Mouse (Mus musculus): Measurements from ENCODE around the gene Cldn4. TPM values are rescaled to one million over a fixed set of nuclear protein-coding genes. Genes with fewer than 3 reads are reported as not detected.
A peak's percentile ranks its signal among the peaks of the same experiment; 100 is the strongest.

Gene Cldn4
- polyA plus RNA-seq, 2 experiments = 50.0 to 61.5 TPM

- Histone ChIP-seq H3K9ac (ENCODE audit: low read depth, low read length, severe bottlenecking) (no peak overlapping the region), H3K9me3 (ENCODE audit: control insufficient read depth, low read length) (no peaks in the 10 kb centered on the region), H3K4me3 (replicated peaks; ENCODE audit: low read length) (no peak overlapping the region), H3K36me3 (ENCODE audit: control insufficient read depth, insufficient read depth, low read length) (no peaks in the 10 kb centered on the region), H3K4me1 (ENCODE audit: control insufficient read depth, insufficient read depth, low read length) (peaks cover 17% of the 10 kb centered on the region), H3K27me3 (ENCODE audit: control insufficient read depth, insufficient read depth, low read length) (no peaks in the 10 kb centered on the region), H3K27ac (replicated peaks; ENCODE audit: low read depth, low read length) (no peak overlapping the region; the same call in 1 of the 2 replicates), H3K4me2 (replicated peaks; ENCODE audit: low read depth, low read length, severe bottlenecking) (no peak overlapping the region)
- WGBS = 79% methylated on average over 8 of the region's 8 CpGs
- no peak for TF ChIP-seq POLR2A (IDR thresholded peaks at IDR 0.05; ENCODE audit: borderline replicate concordance, extremely low read depth, insufficient read depth, insufficient read length)
- ATAC-seq (ENCODE audit: low FRiP score, low read depth) (no peak), DNase-seq (ENCODE audit: low spot score) (no peak)
These were observed 45.1 kb downstream of the Cldn4 start for GRCm38 (mm10) chr5:134901644-134902027.

GRCm38 (mm10) chr5:134901012-134901643 lies 45.6 kb downstream of the Cldn4 start:
- Histone ChIP-seq H3K9ac (ENCODE audit: low read depth, low read length, severe bottlenecking) (no peak overlapping the region), H3K36me3 (ENCODE audit: control insufficient read depth, insufficient read depth, low read length) (no peaks in the 10 kb centered on the region), H3K4me1 (ENCODE audit: control insufficient read depth, insufficient read depth, low read length) (peaks cover 17% of the 10 kb centered on the region), H3K27me3 (ENCODE audit: control insufficient read depth, insufficient read depth, low read length) (no peaks in the 10 kb centered on the region), H3K4me2 (replicated peaks; ENCODE audit: low read depth, low read length, severe bottlenecking) (no peak overlapping the region), H3K27ac (replicated peaks; ENCODE audit: low read depth, low read length) (no peak overlapping the region), H3K9me3 (ENCODE audit: control insufficient read depth, low read length) (no peaks in the 10 kb centered on the region), H3K4me3 (replicated peaks; ENCODE audit: low read length) (no peak overlapping the region)
- TF ChIP-seq POLR2A (IDR thresholded peaks at IDR 0.05; ENCODE audit: borderline replicate concordance, extremely low read depth, insufficient read depth, insufficient read length) = no peak
- 24% methylated on average over 12 of the region's 12 CpGs for WGBS
- ATAC-seq (ENCODE audit: low FRiP score, low read depth) (peak; percentile 84), DNase-seq (ENCODE audit: low spot score) (peak; percentile 72)

GRCm38 (mm10) chr5:134897596-134897995 lies 49.1 kb downstream of the Cldn4 start:
- Histone ChIP-seq H3K27ac (replicated peaks; ENCODE audit: low read depth, low read length) (no peak overlapping the region), H3K4me2 (replicated peaks; ENCODE audit: low read depth, low read length, severe bottlenecking) (no peak overlapping the region), H3K9ac (ENCODE audit: low read depth, low read length, severe bottlenecking) (no peak overlapping the region), H3K36me3 (ENCODE audit: control insufficient read depth, insufficient read depth, low read length) (no peaks in the 10 kb centered on the region), H3K4me3 (replicated peaks; ENCODE audit: low read length) (no peak overlapping the region), H3K9me3 (ENCODE audit: control insufficient read depth, low read length) (no peaks in the 10 kb centered on the region), H3K27me3 (ENCODE audit: control insufficient read depth, insufficient read depth, low read length) (no peaks in the 10 kb centered on the region), H3K4me1 (ENCODE audit: control insufficient read depth, insufficient read depth, low read length) (peaks cover 29% of the 10 kb centered on the region)
- no peak for TF ChIP-seq POLR2A (IDR thresholded peaks at IDR 0.05; ENCODE audit: borderline replicate concordance, extremely low read depth, insufficient read depth, insufficient read length)
- DNase-seq (ENCODE audit: low spot score) (no peak), ATAC-seq (ENCODE audit: low FRiP score, low read depth) (no peak)
- 49% methylated on average over 17 of the region's 17 CpGs for WGBS

- 65% methylated on average over 7 of the region's 8 CpGs for WGBS
- H3K4me1 ChIP-seq (ENCODE audit: control insufficient read depth, insufficient read depth, low read length) = peaks cover 29% of the 10 kb centered on the region
- ATAC-seq (ENCODE audit: low FRiP score, low read depth) (no peak), DNase-seq (ENCODE audit: low spot score) (no peak)
- H3K4me2 ChIP-seq (replicated peaks; ENCODE audit: low read depth, low read length, severe bottlenecking) = no peak overlapping the region
- H3K27ac ChIP-seq (replicated peaks; ENCODE audit: low read depth, low read length) = no peak overlapping the region
- H3K9me3 ChIP-seq (ENCODE audit: control insufficient read depth, low read length) = no peaks in the 10 kb centered on the region
- H3K4me3 ChIP-seq (replicated peaks; ENCODE audit: low read length) = no peak overlapping the region
- TF ChIP-seq POLR2A (IDR thresholded peaks at IDR 0.05; ENCODE audit: borderline replicate concordance, extremely low read depth, insufficient read depth, insufficient read length) = no peak
- H3K36me3 ChIP-seq (ENCODE audit: control insufficient read depth, insufficient read depth, low read length) = no peaks in the 10 kb centered on the region
- no peak overlapping the region for H3K9ac ChIP-seq (ENCODE audit: low read depth, low read length, severe bottlenecking)
- no peaks in the 10 kb centered on the region for H3K27me3 ChIP-seq (ENCODE audit: control insufficient read depth, insufficient read depth, low read length)
These were observed 49.8 kb downstream of the Cldn4 start for GRCm38 (mm10) chr5:134896965-134897364.

GRCm38 (mm10) chr5:134895291-134895690 lies 51.4 kb downstream of the Cldn4 start:
- H3K9me3 ChIP-seq (ENCODE audit: control insufficient read depth, low read length) = no peaks in the 10 kb centered on the region
- H3K4me3 ChIP-seq (replicated peaks; ENCODE audit: low read length) = no peak overlapping the region
- ATAC-seq (ENCODE audit: low FRiP score, low read depth) = peak; percentile 78
- H3K4me2 ChIP-seq (replicated peaks; ENCODE audit: low read depth, low read length, severe bottlenecking) = no peak overlapping the region
- no peak overlapping the region for H3K9ac ChIP-seq (ENCODE audit: low read depth, low read length, severe bottlenecking)
- H3K27ac ChIP-seq (replicated peaks; ENCODE audit: low read depth, low read length) = peak overlapping the region; percentile 43
- TF ChIP-seq POLR2A (IDR thresholded peaks at IDR 0.05; ENCODE audit: borderline replicate concordance, extremely low read depth, insufficient read depth, insufficient read length) = no peak
- peak; percentile 83 for DNase-seq (ENCODE audit: low spot score)
- no peaks in the 10 kb centered on the region for H3K36me3 ChIP-seq (ENCODE audit: control insufficient read depth, insufficient read depth, low read length)
- H3K27me3 ChIP-seq (ENCODE audit: control insufficient read depth, insufficient read depth, low read length) = no peaks in the 10 kb centered on the region
- peaks cover 22% of the 10 kb centered on the region for H3K4me1 ChIP-seq (ENCODE audit: control insufficient read depth, insufficient read depth, low read length)
- 7% methylated on average over 8 of the region's 8 CpGs for WGBS

Other genes with a start within 250 kb of the Cldn4 start
- 249 and 296 TPM in 2 replicates for gene Eln, start 199.6 kb downstream of the Cldn4 start, polyA plus RNA-seq (2012; rRNA removed)
- 115 and 121 TPM in 2 replicates for gene Eln, start 199.6 kb downstream of the Cldn4 start, polyA plus RNA-seq (2014; fragmentation: Nextera tagmentation; extraction: Ambion mirVana)
- gene Tmem270, start 40.2 kb downstream of the Cldn4 start, polyA plus RNA-seq (2012; rRNA removed) = not detected in 2 replicates
- not detected in 2 replicates for gene Tmem270, start 40.2 kb downstream of the Cldn4 start, polyA plus RNA-seq (2014; fragmentation: Nextera tagmentation; extraction: Ambion mirVana)
- gene Cldn13, start 31.4 kb downstream of the Cldn4 start, polyA plus RNA-seq (2012; rRNA removed) = 0.33 TPM in 2 replicates
- gene Cldn13, start 31.4 kb downstream of the Cldn4 start, polyA plus RNA-seq (2014; fragmentation: Nextera tagmentation; extraction: Ambion mirVana) = not detected in 2 replicates
- 14.8 and 14.9 TPM in 2 replicates for gene Mettl27, start 14.6 kb downstream of the Cldn4 start, polyA plus RNA-seq (2012; rRNA removed)
- gene Mettl27, start 14.6 kb downstream of the Cldn4 start, polyA plus RNA-seq (2014; fragmentation: Nextera tagmentation; extraction: Ambion mirVana) = 18.9 and 21.3 TPM in 2 replicates
- 7.2 and 8.8 TPM in 2 replicates for gene Cldn3, start 39.3 kb upstream of the Cldn4 start, polyA plus RNA-seq (2012; rRNA removed)
- gene Cldn3, start 39.3 kb upstream of the Cldn4 start, polyA plus RNA-seq (2014; fragmentation: Nextera tagmentation; extraction: Ambion mirVana) = 14.7 and 18.3 TPM in 2 replicates
- gene Abhd11, start 62.2 kb upstream of the Cldn4 start, polyA plus RNA-seq (2012; rRNA removed) = 83.2 and 94.3 TPM in 2 replicates
- gene Abhd11, start 62.2 kb upstream of the Cldn4 start, polyA plus RNA-seq (2014; fragmentation: Nextera tagmentation; extraction: Ambion mirVana) = 64.7 and 67.4 TPM in 2 replicates
- gene Stx1a, start 76.5 kb upstream of the Cldn4 start, polyA plus RNA-seq (2012; rRNA removed) = 39.2 and 45.5 TPM in 2 replicates
- gene Stx1a, start 76.5 kb upstream of the Cldn4 start, polyA plus RNA-seq (2014; fragmentation: Nextera tagmentation; extraction: Ambion mirVana) = 11.4 and 13.0 TPM in 2 replicates
- 29.1 and 31.3 TPM in 2 replicates for gene Dnajc30, start 117.3 kb upstream of the Cldn4 start, polyA plus RNA-seq (2012; rRNA removed)
- 32.6 and 39.2 TPM in 2 replicates for gene Dnajc30, start 117.3 kb upstream of the Cldn4 start, polyA plus RNA-seq (2014; fragmentation: Nextera tagmentation; extraction: Ambion mirVana)
- 107 and 121 TPM in 2 replicates for gene Bud23, start 118.0 kb upstream of the Cldn4 start, polyA plus RNA-seq (2012; rRNA removed)
- 101 and 108 TPM in 2 replicates for gene Bud23, start 118.0 kb upstream of the Cldn4 start, polyA plus RNA-seq (2014; fragmentation: Nextera tagmentation; extraction: Ambion mirVana)
- 24.5 and 32.0 TPM in 2 replicates for gene Vps37d, start 131.3 kb upstream of the Cldn4 start, polyA plus RNA-seq (2012; rRNA removed)
- 10.7 and 12.3 TPM in 2 replicates for gene Vps37d, start 131.3 kb upstream of the Cldn4 start, polyA plus RNA-seq (2014; fragmentation: Nextera tagmentation; extraction: Ambion mirVana)
- gene Mlxipl, start 143.0 kb upstream of the Cldn4 start, polyA plus RNA-seq (2012; rRNA removed) = 3.3 and 5.3 TPM in 2 replicates
- 0.54 and 1.6 TPM in 2 replicates for gene Mlxipl, start 143.0 kb upstream of the Cldn4 start, polyA plus RNA-seq (2014; fragmentation: Nextera tagmentation; extraction: Ambion mirVana)
- 23.2 and 25.7 TPM in 2 replicates for gene Tbl2, start 202.7 kb upstream of the Cldn4 start, polyA plus RNA-seq (2012; rRNA removed)
- gene Tbl2, start 202.7 kb upstream of the Cldn4 start, polyA plus RNA-seq (2014; fragmentation: Nextera tagmentation; extraction: Ambion mirVana) = 29.8 and 32.1 TPM in 2 replicates
- gene Bcl7b, start 221.3 kb upstream of the Cldn4 start, polyA plus RNA-seq (2012; rRNA removed) = 20.6 and 24.6 TPM in 2 replicates
- 43.3 and 46.2 TPM in 2 replicates for gene Bcl7b, start 221.3 kb upstream of the Cldn4 start, polyA plus RNA-seq (2014; fragmentation: Nextera tagmentation; extraction: Ambion mirVana)
- 72.7 and 73.0 TPM in 2 replicates for gene Baz1b, start 240.3 kb upstream of the Cldn4 start, polyA plus RNA-seq (2012; rRNA removed)
- gene Baz1b, start 240.3 kb upstream of the Cldn4 start, polyA plus RNA-seq (2014; fragmentation: Nextera tagmentation; extraction: Ambion mirVana) = 52.3 and 58.8 TPM in 2 replicates

Measured in limb, embryonic 14.5 days (tissue).